Mouse (Mus musculus) gastrocnemius, postnatal 10 days (tissue): ENCODE data around the gene Atp5g3. TPM values are rescaled to one million over a fixed set of nuclear protein-coding genes. Genes with fewer than 3 reads are reported as not detected.
A peak's percentile ranks its signal among the peaks of the same experiment; 100 is the strongest.
"Not testable (repeated sequence)": the region's sequence is repeated elsewhere in the genome, so short reads cannot be mapped to it uniquely, and the experiment has no call there.

Experiments used
- DNase-seq: peaks from one replicate; pipeline ENCODE4 v3.0.0; 2021; ENCODE audit warnings: mixed read lengths
- total RNA-seq, 2 experiments: library from RNA; stranded (reverse); gene quantifications; 2 replicates each; pipeline ENCODE4 v1.2.3; 2021

Atp5g3 gene
- total RNA-seq, 2 experiments from 2014 or later: 1,434 to 1,805 TPM

- DNase-seq: no peak
Measured at GRCm38 (mm10) chr2:73900364-73900763, 10.8 kb downstream of the Atp5g3 start.

GRCm38 (mm10) chr2:73896919-73897318 lies 14.2 kb downstream of the Atp5g3 start:
- not testable (repeated sequence) for DNase-seq

- DNase-seq: no peak
Measured at GRCm38 (mm10) chr2:73893473-73894270, 17.5 kb downstream of the Atp5g3 start.

- DNase-seq: peak; percentile 98
Measured at GRCm38 (mm10) chr2:73892464-73893296, 18.4 kb downstream of the Atp5g3 start, which contains the start of gene Atf2. Gene Atf2, minus strand, starts transcription at chr2:73892639.

DNA sequence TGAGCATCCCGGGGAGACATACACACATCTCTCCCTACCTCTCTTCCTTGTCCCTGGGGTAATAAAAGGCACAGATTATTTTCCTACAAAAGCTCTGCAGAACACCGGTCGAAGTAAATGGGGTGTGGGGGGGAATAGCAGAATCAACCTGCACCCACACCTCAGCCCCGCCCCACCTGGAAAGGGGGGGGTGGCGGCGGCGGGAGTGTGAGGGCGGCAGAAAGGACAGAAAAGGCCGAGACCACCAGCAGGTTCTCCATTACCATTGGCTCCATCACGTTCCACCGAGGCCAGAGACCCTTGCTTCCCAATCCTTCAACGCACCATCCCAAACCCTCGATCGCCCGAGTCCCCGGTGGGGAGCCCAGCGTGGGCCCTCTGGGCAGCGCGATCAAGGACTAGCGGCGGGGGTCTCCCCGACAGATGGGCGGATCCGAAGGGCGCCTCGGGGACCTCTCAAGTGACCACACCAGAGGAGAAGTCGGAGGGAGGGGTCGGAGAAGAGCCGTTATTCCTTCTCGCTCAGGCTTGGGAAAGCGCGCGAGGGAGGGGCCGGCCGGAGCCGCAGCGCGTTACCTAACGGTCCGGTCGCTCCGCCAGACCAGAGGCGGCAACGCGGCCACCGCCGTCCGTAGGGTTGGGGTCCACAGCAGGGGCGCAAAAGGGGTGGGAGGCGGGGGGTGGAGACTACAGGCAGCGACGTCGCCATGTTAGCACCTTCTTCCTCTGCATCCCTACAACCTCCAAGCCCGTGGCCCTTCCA lies 19.2 kb downstream of the Atp5g3 start:
- peak; percentile 52 for DNase-seq

DNA sequence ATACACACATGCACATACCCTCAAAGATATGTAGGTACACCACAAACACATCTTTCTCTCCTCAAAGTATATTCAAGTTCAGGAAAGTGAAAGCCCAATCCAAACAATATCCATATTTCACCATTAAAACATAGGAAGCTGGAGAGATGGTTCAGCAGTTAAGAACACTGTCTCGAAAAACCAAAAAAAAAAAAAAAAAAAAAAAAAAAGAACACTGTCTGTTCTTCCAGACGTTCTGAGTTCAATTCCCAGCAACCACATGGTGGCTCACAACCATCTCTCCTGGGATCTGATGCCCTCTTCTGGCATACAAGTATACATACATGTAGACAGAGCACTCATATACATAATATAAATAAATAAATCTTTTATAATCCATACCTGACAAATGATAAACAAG lies 25.1 kb downstream of the Atp5g3 start:
- DNase-seq: no peak

GRCm38 (mm10) chr2:73877891-73878290 lies 33.2 kb downstream of the Atp5g3 start:
- DNase-seq: no peak

DNA sequence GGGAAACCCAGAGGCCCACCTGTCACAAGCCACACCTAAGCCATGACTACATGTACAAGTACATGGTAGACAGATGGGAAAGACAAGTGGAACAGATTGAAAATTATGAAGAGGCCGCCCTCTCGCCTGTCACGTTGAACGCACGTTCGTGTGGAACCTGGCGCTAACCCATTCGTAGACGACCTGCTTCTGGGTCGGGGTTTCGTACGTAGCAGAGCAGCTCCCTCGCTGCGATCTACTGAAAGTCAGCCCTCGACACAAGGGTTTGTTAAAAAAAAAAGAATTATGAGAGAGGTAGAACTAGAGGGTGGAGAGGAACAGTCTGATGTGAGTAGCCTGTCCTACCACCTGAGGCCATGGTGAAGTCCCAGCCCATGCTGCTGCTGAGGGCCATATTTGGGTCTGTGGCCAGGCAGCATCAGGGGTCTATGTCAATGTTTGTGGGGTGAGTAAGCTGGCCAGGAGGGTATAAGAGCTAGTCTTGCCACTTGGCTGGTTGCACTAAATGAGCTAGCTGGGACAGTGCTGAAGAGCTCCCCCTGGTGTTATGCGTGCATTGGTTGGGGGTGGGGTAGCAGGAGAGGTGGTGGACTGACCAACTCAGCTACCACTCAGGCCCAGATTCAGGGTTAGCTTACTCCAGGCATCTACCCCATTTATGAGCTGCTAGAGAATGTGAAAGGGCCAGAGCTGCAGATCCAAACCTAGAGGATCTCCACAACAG lies 43.2 kb downstream of the Atp5g3 start:
- peak; percentile 24 for DNase-seq

- DNase-seq: no peak
Measured at GRCm38 (mm10) chr2:73860046-73860624, 51.0 kb downstream of the Atp5g3 start.

Other genes starting within 250 kb of the Atp5g3 start
- gene Chn1, start 136.0 kb downstream of the Atp5g3 start, total RNA-seq: 10 to 100 TPM; 16.4 to 21.6 TPM
- 10 to 100 TPM; 24.4 to 30.6 TPM for gene Atf2, start 18.7 kb downstream of the Atp5g3 start, total RNA-seq